Mouse (Mus musculus): ENCODE data around the gene Gm27029. TPM values are rescaled to one million over a fixed set of nuclear protein-coding genes. Genes with fewer than 3 reads are reported as not detected.

The Gm27029 gene
- polyA plus RNA-seq, 1 experiment from 2014 or later, result 11.5 TPM

GRCm38 (mm10) chr11:101462141-101462540 lies 37.5 kb upstream of the Gm27029 start:
- no peak overlapping the region for H3K4me2 ChIP-seq (ENCODE audit: low read depth, severe bottlenecking)
- no peaks in the 10 kb centered on the region for H3K36me3 ChIP-seq (ENCODE audit: control insufficient read depth, insufficient read depth, low read length)
- DNase-seq (ENCODE audit: low spot score) (no peak), ATAC-seq (ENCODE audit: insufficient number of reproducible peaks, low FRiP score, low TSS enrichment, low read depth) (no peak)
- H3K27me3 ChIP-seq (ENCODE audit: control insufficient read depth, insufficient read depth, low read length), result no peaks in the 10 kb centered on the region
- H3K27ac ChIP-seq (replicated peaks; ENCODE audit: low read depth, low read length), result no peak overlapping the region
- no peaks in the 10 kb centered on the region for H3K9me3 ChIP-seq (ENCODE audit: control insufficient read depth, low read length)
- H3K9ac ChIP-seq (ENCODE audit: low read length), result no peak overlapping the region
- no peak overlapping the region for H3K4me3 ChIP-seq (ENCODE audit: low read depth, low read length)
- WGBS, result 86% methylated on average over 14 of the region's 14 CpGs
- peaks cover 27% of the 10 kb centered on the region for H3K4me1 ChIP-seq (ENCODE audit: control insufficient read depth, insufficient read depth, low read length)

GRCm38 (mm10) chr11:101460321-101460720 lies 35.7 kb upstream of the Gm27029 start:
- H3K9ac ChIP-seq (ENCODE audit: low read length), result no peak overlapping the region

GRCm38 (mm10) chr11:101459716-101460115 lies 35.1 kb upstream of the Gm27029 start:
- DNase-seq (ENCODE audit: low spot score), result no peak
- H3K4me3 ChIP-seq (ENCODE audit: low read depth, low read length), result no peak overlapping the region
- no peaks in the 10 kb centered on the region for H3K36me3 ChIP-seq (ENCODE audit: control insufficient read depth, insufficient read depth, low read length)
- H3K4me1 ChIP-seq (ENCODE audit: control insufficient read depth, insufficient read depth, low read length), result peaks cover 22% of the 10 kb centered on the region
- no peaks in the 10 kb centered on the region for H3K9me3 ChIP-seq (ENCODE audit: control insufficient read depth, low read length)
- H3K9ac ChIP-seq (ENCODE audit: low read length), result no peak overlapping the region
- ATAC-seq (ENCODE audit: insufficient number of reproducible peaks, low FRiP score, low TSS enrichment, low read depth), result no peak
- no peaks in the 10 kb centered on the region for H3K27me3 ChIP-seq (ENCODE audit: control insufficient read depth, insufficient read depth, low read length)
- H3K4me2 ChIP-seq (ENCODE audit: low read depth, severe bottlenecking), result no peak overlapping the region
- 53% methylated on average over 6 of the region's 6 CpGs for WGBS
- no peak overlapping the region for H3K27ac ChIP-seq (replicated peaks; ENCODE audit: low read depth, low read length)

More at GRCm38 (mm10) chr11:101460321-101460720, 35.7 kb upstream of the Gm27029 start:
- no peaks in the 10 kb centered on the region for H3K36me3 ChIP-seq (ENCODE audit: control insufficient read depth, insufficient read depth, low read length)
- H3K27ac ChIP-seq (replicated peaks; ENCODE audit: low read depth, low read length), result no peak overlapping the region
- DNase-seq (ENCODE audit: low spot score) (no peak), ATAC-seq (ENCODE audit: insufficient number of reproducible peaks, low FRiP score, low TSS enrichment, low read depth) (no peak)
- peaks cover 23% of the 10 kb centered on the region for H3K4me1 ChIP-seq (ENCODE audit: control insufficient read depth, insufficient read depth, low read length)
- no peak overlapping the region for H3K4me2 ChIP-seq (ENCODE audit: low read depth, severe bottlenecking)
- 89% methylated on average over 15 of the region's 15 CpGs for whole genome bisulfite sequencing
- no peaks in the 10 kb centered on the region for H3K9me3 ChIP-seq (ENCODE audit: control insufficient read depth, low read length)
- H3K4me3 ChIP-seq (ENCODE audit: low read depth, low read length), result no peak overlapping the region
- H3K27me3 ChIP-seq (ENCODE audit: control insufficient read depth, insufficient read depth, low read length), result no peaks in the 10 kb centered on the region

GRCm38 (mm10) chr11:101458217-101458616 lies 33.6 kb upstream of the Gm27029 start:
- no peak for DNase-seq (ENCODE audit: low spot score)
- no peak for ATAC-seq (ENCODE audit: insufficient number of reproducible peaks, low FRiP score, low TSS enrichment, low read depth)
- Histone ChIP-seq H3K4me2 (ENCODE audit: low read depth, severe bottlenecking) (no peak overlapping the region), H3K9ac (ENCODE audit: low read length) (no peak overlapping the region), H3K27ac (replicated peaks; ENCODE audit: low read depth, low read length) (no peak overlapping the region), H3K4me3 (ENCODE audit: low read depth, low read length) (no peak overlapping the region), H3K27me3 (ENCODE audit: control insufficient read depth, insufficient read depth, low read length) (no peaks in the 10 kb centered on the region), H3K36me3 (ENCODE audit: control insufficient read depth, insufficient read depth, low read length) (no peaks in the 10 kb centered on the region), H3K9me3 (ENCODE audit: control insufficient read depth, low read length) (no peaks in the 10 kb centered on the region), H3K4me1 (ENCODE audit: control insufficient read depth, insufficient read depth, low read length) (peaks cover 11% of the 10 kb centered on the region)
- WGBS, result 86% methylated on average over 12 of the region's 12 CpGs

GRCm38 (mm10) chr11:101457631-101458030 lies 33.0 kb upstream of the Gm27029 start:
- no peaks in the 10 kb centered on the region for H3K9me3 ChIP-seq (ENCODE audit: control insufficient read depth, low read length)
- no peak overlapping the region for H3K4me3 ChIP-seq (ENCODE audit: low read depth, low read length)
- no peaks in the 10 kb centered on the region for H3K27me3 ChIP-seq (ENCODE audit: control insufficient read depth, insufficient read depth, low read length)
- peaks cover 5% of the 10 kb centered on the region for H3K4me1 ChIP-seq (ENCODE audit: control insufficient read depth, insufficient read depth, low read length)
- no peak overlapping the region for H3K9ac ChIP-seq (ENCODE audit: low read length)
- H3K27ac ChIP-seq (replicated peaks; ENCODE audit: low read depth, low read length), result no peak overlapping the region
- H3K36me3 ChIP-seq (ENCODE audit: control insufficient read depth, insufficient read depth, low read length), result no peaks in the 10 kb centered on the region
- no peak for ATAC-seq (ENCODE audit: insufficient number of reproducible peaks, low FRiP score, low TSS enrichment, low read depth)
- WGBS, result 92% methylated on average over 9 of the region's 9 CpGs
- no peak for DNase-seq (ENCODE audit: low spot score)
- no peak overlapping the region for H3K4me2 ChIP-seq (ENCODE audit: low read depth, severe bottlenecking)

GRCm38 (mm10) chr11:101455627-101456026 lies 31.0 kb upstream of the Gm27029 start:
- no peak for ATAC-seq (ENCODE audit: insufficient number of reproducible peaks, low FRiP score, low TSS enrichment, low read depth)
- Histone ChIP-seq H3K27ac (replicated peaks; ENCODE audit: low read depth, low read length) (no peak overlapping the region), H3K36me3 (ENCODE audit: control insufficient read depth, insufficient read depth, low read length) (no peaks in the 10 kb centered on the region), H3K4me3 (ENCODE audit: low read depth, low read length) (no peak overlapping the region), H3K9ac (ENCODE audit: low read length) (no peak overlapping the region), H3K9me3 (ENCODE audit: control insufficient read depth, low read length) (no peaks in the 10 kb centered on the region), H3K27me3 (ENCODE audit: control insufficient read depth, insufficient read depth, low read length) (no peaks in the 10 kb centered on the region), H3K4me1 (ENCODE audit: control insufficient read depth, insufficient read depth, low read length) (no peaks in the 10 kb centered on the region), H3K4me2 (ENCODE audit: low read depth, severe bottlenecking) (no peak overlapping the region)
- 90% methylated on average over 7 of the region's 7 CpGs for WGBS
- no peak for DNase-seq (ENCODE audit: low spot score)

- Histone ChIP-seq H3K9ac (ENCODE audit: low read length) (no peak overlapping the region), H3K36me3 (ENCODE audit: control insufficient read depth, insufficient read depth, low read length) (no peaks in the 10 kb centered on the region), H3K4me3 (ENCODE audit: low read depth, low read length) (no peak overlapping the region), H3K27ac (replicated peaks; ENCODE audit: low read depth, low read length) (no peak overlapping the region), H3K27me3 (ENCODE audit: control insufficient read depth, insufficient read depth, low read length) (no peaks in the 10 kb centered on the region), H3K9me3 (ENCODE audit: control insufficient read depth, low read length) (no peaks in the 10 kb centered on the region), H3K4me2 (ENCODE audit: low read depth, severe bottlenecking) (no peak overlapping the region), H3K4me1 (ENCODE audit: control insufficient read depth, insufficient read depth, low read length) (no peaks in the 10 kb centered on the region)
- DNase-seq (ENCODE audit: low spot score) (no peak), ATAC-seq (ENCODE audit: insufficient number of reproducible peaks, low FRiP score, low TSS enrichment, low read depth) (no peak)
- WGBS, result 79% methylated on average over 6 of the region's 6 CpGs
Observed at GRCm38 (mm10) chr11:101454702-101455101, 30.1 kb upstream of the Gm27029 start.

GRCm38 (mm10) chr11:101452093-101452774 lies 27.6 kb upstream of the Gm27029 start:
- no peak overlapping the region for H3K4me2 ChIP-seq (ENCODE audit: low read depth, severe bottlenecking)
- no peak overlapping the region for H3K9ac ChIP-seq (ENCODE audit: low read length)
- H3K4me1 ChIP-seq (ENCODE audit: control insufficient read depth, insufficient read depth, low read length), result no peaks in the 10 kb centered on the region
- H3K36me3 ChIP-seq (ENCODE audit: control insufficient read depth, insufficient read depth, low read length), result no peaks in the 10 kb centered on the region
- ATAC-seq (ENCODE audit: insufficient number of reproducible peaks, low FRiP score, low TSS enrichment, low read depth) (no peak), DNase-seq (ENCODE audit: low spot score) (no peak)
- no peaks in the 10 kb centered on the region for H3K27me3 ChIP-seq (ENCODE audit: control insufficient read depth, insufficient read depth, low read length)
- H3K27ac ChIP-seq (replicated peaks; ENCODE audit: low read depth, low read length), result no peak overlapping the region
- H3K4me3 ChIP-seq (ENCODE audit: low read depth, low read length), result no peak overlapping the region
- WGBS, result 74% methylated on average over 10 of the region's 10 CpGs
- H3K9me3 ChIP-seq (ENCODE audit: control insufficient read depth, low read length), result no peaks in the 10 kb centered on the region

GRCm38 (mm10) chr11:101451536-101451935 lies 26.9 kb upstream of the Gm27029 start:
- H3K27me3 ChIP-seq (ENCODE audit: control insufficient read depth, insufficient read depth, low read length), result no peaks in the 10 kb centered on the region
- no peaks in the 10 kb centered on the region for H3K4me1 ChIP-seq (ENCODE audit: control insufficient read depth, insufficient read depth, low read length)
- ATAC-seq (ENCODE audit: insufficient number of reproducible peaks, low FRiP score, low TSS enrichment, low read depth), result no peak
- no peak overlapping the region for H3K4me2 ChIP-seq (ENCODE audit: low read depth, severe bottlenecking)
- no peak overlapping the region for H3K27ac ChIP-seq (replicated peaks; ENCODE audit: low read depth, low read length)
- no peak for DNase-seq (ENCODE audit: low spot score)
- H3K4me3 ChIP-seq (ENCODE audit: low read depth, low read length), result no peak overlapping the region
- no peak overlapping the region for H3K9ac ChIP-seq (ENCODE audit: low read length)
- 92% methylated on average over 10 of the region's 10 CpGs for WGBS
- H3K9me3 ChIP-seq (ENCODE audit: control insufficient read depth, low read length), result no peaks in the 10 kb centered on the region
- H3K36me3 ChIP-seq (ENCODE audit: control insufficient read depth, insufficient read depth, low read length), result no peaks in the 10 kb centered on the region
